10 mouse cellular contexts compared by ENCODE assay signal in genomic region chr11:33180701-33181116, GRCm38 (mm10). TPM values are rescaled to one million over a fixed set of nuclear protein-coding genes. Genes with fewer than 3 reads are reported as not detected.
A peak's percentile ranks its signal among the peaks of the same experiment; 100 is the strongest.
DNase-seq lines count a peak whose midpoint lies in the region; ATAC-seq and TF ChIP-seq lines count a peak whose summit lies in the region.
"Had no signal": no experiment of that assay in that cellular context is flagged by ENCODE, and none has a peak within 500 bp of the region (broad histone marks: within the 10 kb centered on the region; RNA-seq: fewer than 3 reads in every experiment).

No protein-coding gene starts in this region.

- H3K27me3 ChIP-seq in heart, embryonic 15.5 days = peaks cover 24% of the 10 kb centered on the region
- peaks cover 5% of the 10 kb centered on the region; the same call in 1 of the 2 replicates for H3K27me3 ChIP-seq in hindbrain, embryonic 11.5 days (ENCODE audit: control insufficient read depth, insufficient read depth, low read length)
- peaks cover 12% of the 10 kb centered on the region for H3K27me3 ChIP-seq in midbrain, embryonic 15.5 days (replicated peaks)

- H3K9me3 ChIP-seq in heart, embryonic 15.5 days (replicated peaks) = no peaks in the 10 kb centered on the region
- H3K9me3 ChIP-seq in hindbrain, embryonic 11.5 days (ENCODE audit: control insufficient read depth, low read length) = no peaks in the 10 kb centered on the region
- H3K9me3 ChIP-seq in midbrain, embryonic 15.5 days = no peaks in the 10 kb centered on the region

- 0 out of 2 replicates have a peak, but pooled peaks cover 8% of the 10 kb centered on the region for H3K4me1 ChIP-seq in heart, embryonic 15.5 days (replicated peaks)
- 0 out of 2 replicates have a peak, but pooled peaks cover 2% of the 10 kb centered on the region for H3K4me1 ChIP-seq in hindbrain, embryonic 11.5 days (replicated peaks; ENCODE audit: control insufficient read depth, insufficient read depth, low read length)
- H3K4me1 ChIP-seq in midbrain, embryonic 15.5 days = peaks cover 6% of the 10 kb centered on the region

- ATAC-seq in heart, embryonic 15.5 days (replicated peaks; ENCODE audit: insufficient number of reproducible peaks, insufficient read depth, low FRiP score, low read depth) = no peak
- 0 out of 2 replicates have a peak, but pooled peaks have one; percentile 36 for ATAC-seq in common myeloid progenitor, adult 5-6 weeks (replicated peaks; ENCODE audit: low read depth, poor library complexity, severe bottlenecking)
- peak; percentile 40; the same call in 1 of the 2 replicates for ATAC-seq in hindbrain, embryonic 11.5 days (ENCODE audit: low FRiP score)
- ATAC-seq in midbrain, embryonic 15.5 days (replicated peaks) = peak; percentile 27; the same call in 1 of the 2 replicates

- intact Hi-C loops in heart, postnatal 10 days (cut with DNase I) = loop anchor here (1.0 kb wide), 1 partner anchor 434 kb away; no protein-coding TSS in a partner anchor
- intact Hi-C loops in left cerebral cortex, adult 2 months (cut with DNase I) = no loop called here

- no peaks in the 10 kb centered on the region for H3K36me3 ChIP-seq in heart, embryonic 15.5 days
- H3K36me3 ChIP-seq in hindbrain, embryonic 11.5 days (ENCODE audit: control insufficient read depth, insufficient read depth, low read length) = no peaks in the 10 kb centered on the region
- no peaks in the 10 kb centered on the region for H3K36me3 ChIP-seq in midbrain, embryonic 15.5 days (replicated peaks)

- no peak for DNase-seq in heart, postnatal 10 days
- peak; percentile 45 for DNase-seq in hindbrain, embryonic 11.5 days (ENCODE audit: low spot score)
- DNase-seq in left cerebral cortex, adult 2 months (ENCODE audit: extremely low spot score in 1 of 2, low spot score in 2 of 2) = no peak
- no peak for DNase-seq in testis, postnatal 14 days (ENCODE audit: low spot score)
- DNase-seq in frontal cortex, postnatal 14 days (ENCODE audit: low spot score in 2 of 2) = no peak
- DNase-seq: right cerebral cortex, postnatal 25 days had no signal

- H3K4me2 ChIP-seq in heart, embryonic 15.5 days = peak overlapping the region; percentile 61
- H3K4me2 ChIP-seq in hindbrain, embryonic 11.5 days (replicated peaks; ENCODE audit: low read depth, low read length) = peak overlapping the region; percentile 27
- H3K4me2 ChIP-seq in midbrain, embryonic 15.5 days = peak overlapping the region; percentile 45

- peak overlapping the region; percentile 33 for H3K4me3 ChIP-seq in heart, embryonic 15.5 days
- H3K4me3 ChIP-seq in hindbrain, embryonic 11.5 days (ENCODE audit: low read depth, low read length) = no peak overlapping the region
- H3K4me3 ChIP-seq in midbrain, embryonic 15.5 days = no peak overlapping the region
- H3K4me3 ChIP-seq in left cerebral cortex, adult 2 months = no peak overlapping the region

- 0 out of 2 replicates have a peak overlapping the region, but pooled peaks have one; percentile 21 for H3K9ac ChIP-seq in heart, embryonic 15.5 days
- no peak overlapping the region for H3K9ac ChIP-seq in hindbrain, embryonic 11.5 days (ENCODE audit: low read depth, low read length)
- no peak overlapping the region for H3K9ac ChIP-seq in midbrain, embryonic 15.5 days

- no peak for TF ChIP-seq CTCF in left cerebral cortex, adult 2 months (IDR thresholded peaks at IDR 0.05)

- H3K27ac ChIP-seq in heart, embryonic 15.5 days = no peak overlapping the region
- H3K27ac ChIP-seq in hindbrain, embryonic 11.5 days (ENCODE audit: low read depth, low read length) = no peak overlapping the region
- no peak overlapping the region for H3K27ac ChIP-seq in midbrain, embryonic 15.5 days
- H3K27ac ChIP-seq in left cerebral cortex, adult 2 months = no peak overlapping the region

- WGBS in heart, embryonic 15.5 days = 3% methylated on average over 18 of the region's 18 CpGs
- 3% methylated on average over 18 of the region's 18 CpGs for WGBS in hindbrain, embryonic 11.5 days
- 2% methylated on average over 18 of the region's 18 CpGs for WGBS in midbrain, embryonic 15.5 days

RNA-seq across cellular contexts. Expression of gene Npm1, which starts 17.7 kb away (rescaled TPM):
- polyA plus RNA-seq in heart, embryonic 15.5 days (2015; fragmentation: Nextera tagmentation; extraction: Ambion mirVana) = 392 and 425 TPM in 2 replicates
- 100 to 1,000 TPM; 202 to 225 TPM for total RNA-seq in heart, postnatal 10 days (2021)
- total RNA-seq in common myeloid progenitor, adult 5-6 weeks (2017) = 3,750 and 4,452 TPM in 2 replicates
- 962 and 974 TPM in 2 replicates for polyA plus RNA-seq in hindbrain, embryonic 11.5 days (2014; fragmentation: Nextera tagmentation; extraction: Ambion mirVana)
- 375 and 382 TPM in 2 replicates for polyA plus RNA-seq in midbrain, embryonic 15.5 days (2015; fragmentation: Nextera tagmentation; extraction: Ambion mirVana)
- 100 to 1,000 TPM; 146 to 152 TPM for total RNA-seq in left cerebral cortex, adult 2 months (2021)

RNA-seq across cellular contexts. Expression of gene Tlx3, which starts 22.7 kb away (rescaled TPM):
- polyA plus RNA-seq in heart, embryonic 15.5 days (2015; fragmentation: Nextera tagmentation; extraction: Ambion mirVana) = 0.08 and 0.27 TPM in 2 replicates
- not detected for total RNA-seq in heart, postnatal 10 days (2021)
- not detected in 2 replicates for total RNA-seq in common myeloid progenitor, adult 5-6 weeks (2017)
- 12.9 and 19.0 TPM in 2 replicates for polyA plus RNA-seq in hindbrain, embryonic 11.5 days (2014; fragmentation: Nextera tagmentation; extraction: Ambion mirVana)
- polyA plus RNA-seq in midbrain, embryonic 15.5 days (2015; fragmentation: Nextera tagmentation; extraction: Ambion mirVana) = 1.1 and 3.2 TPM in 2 replicates
- not detected for total RNA-seq in left cerebral cortex, adult 2 months (2021)
- polyA plus RNA-seq: liver, embryonic 16.5 days had no signal

RNA-seq across cellular contexts. Expression of gene Fgf18, which starts 33.5 kb away (rescaled TPM):
- polyA plus RNA-seq in heart, embryonic 15.5 days (2015; fragmentation: Nextera tagmentation; extraction: Ambion mirVana) = 9.1 and 9.5 TPM in 2 replicates
- 1 to 10 TPM; 6.1 to 7.3 TPM for total RNA-seq in heart, postnatal 10 days (2021)
- not detected in 2 replicates for total RNA-seq in common myeloid progenitor, adult 5-6 weeks (2017)
- 6.4 and 8.1 TPM in 2 replicates for polyA plus RNA-seq in hindbrain, embryonic 11.5 days (2014; fragmentation: Nextera tagmentation; extraction: Ambion mirVana)
- polyA plus RNA-seq in midbrain, embryonic 15.5 days (2015; fragmentation: Nextera tagmentation; extraction: Ambion mirVana) = 3.8 and 5.0 TPM in 2 replicates
- total RNA-seq in left cerebral cortex, adult 2 months (2021) = 1 to 10 TPM; 1.9 to 2.6 TPM

Comparison
In these comparisons a context has a peak if more than half of its experiments do, and no peak if none do; other contexts are left out.
1. RNA of gene Npm1, which starts 17.7 kb away (total RNA-seq): 3,750 to 4,452 TPM in common myeloid progenitor, adult 5-6 weeks; 202 to 225 TPM in heart, postnatal 10 days and 146 to 152 TPM in left cerebral cortex, adult 2 months; every median in the first group is over 10 times any median in the second.
2. Peak in every context shown above with its lines, with median percentiles within 50 percentile points of each other: H3K4me2 ChIP-seq.